Comparison of ENCODE assay signal across 7 mouse cellular contexts in genomic region chr12:21613781-21614180, GRCm38 (mm10).
DNase-seq lines count a peak whose midpoint lies in the region; TF ChIP-seq lines count a peak whose summit lies in the region.
"Not testable (repeated sequence)": the region's sequence is repeated elsewhere in the genome, so short reads cannot be mapped to it uniquely, and the experiment has no call there.

No protein-coding gene starts in this region.

- peak; percentile 64 for DNase-seq in brain, embryonic 14.5 days (ENCODE audit: low read depth)
- peak; percentile 77 for DNase-seq in heart, embryonic 10.5 days (ENCODE audit: low spot score)
- DNase-seq in kidney, postnatal 36 days: peak; percentile 30 to 76
- peak; percentile 80 for DNase-seq in limb, embryonic 10.5 days (ENCODE audit: low spot score)
- peak; percentile 62 for DNase-seq in naive thymus-derived CD4-positive, alpha-beta T cell, adult 2 months (ENCODE audit: low read depth)
- DNase-seq in spleen, postnatal 4 days (ENCODE audit: low spot score in 2 of 2): peak; percentile 14 to 69

- 17% methylated on average over 2 of the region's 2 CpGs for WGBS in heart, embryonic 10.5 days
- WGBS in limb, embryonic 10.5 days: 11% methylated on average over 2 of the region's 2 CpGs

- H3K27ac ChIP-seq in embryonic fibroblast, embryonic 13.5 days (ENCODE audit: insufficient read depth, low read length); heart, embryonic 10.5 days; limb, embryonic 10.5 days: not testable (repeated sequence)

- TF ChIP-seq CTCF in brain, embryonic 14.5 days (IDR thresholded peaks at IDR 0.05; ENCODE audit: borderline replicate concordance, extremely low read depth, insufficient read depth, insufficient read length): peak; percentile 65; the same call in 1 of the 2 replicates
- peak; percentile 70; the same call in 1 of the 2 replicates for TF ChIP-seq CTCF in embryonic fibroblast, embryonic 13.5 days (IDR thresholded peaks at IDR 0.05; ENCODE audit: borderline replicate concordance, insufficient read depth, low read length)

- H3K36me3 ChIP-seq in heart, embryonic 10.5 days; limb, embryonic 10.5 days: not testable (repeated sequence)

- H3K4me3 ChIP-seq in embryonic fibroblast, embryonic 13.5 days (ENCODE audit: insufficient read depth, low read length); heart, embryonic 10.5 days; limb, embryonic 10.5 days: not testable (repeated sequence)

- not testable (repeated sequence) for H3K27me3 ChIP-seq in heart, embryonic 10.5 days (ENCODE audit: insufficient read depth, poor library complexity, severe bottlenecking); limb, embryonic 10.5 days (ENCODE audit: low read depth, poor library complexity, severe bottlenecking)

- H3K9me3 ChIP-seq in heart, embryonic 10.5 days; limb, embryonic 10.5 days (replicated peaks): not testable (repeated sequence)

- TF ChIP-seq POLR2A in brain, embryonic 14.5 days (IDR thresholded peaks at IDR 0.05; ENCODE audit: borderline replicate concordance, extremely low read depth, insufficient read depth, insufficient read length, poor library complexity, severe bottlenecking); embryonic fibroblast, embryonic 13.5 days (IDR thresholded peaks at IDR 0.05; ENCODE audit: low read depth, low read length): not testable (repeated sequence)

- not testable (repeated sequence) for H3K4me1 ChIP-seq in embryonic fibroblast, embryonic 13.5 days (ENCODE audit: control insufficient read depth, insufficient read depth, low read length); heart, embryonic 10.5 days; limb, embryonic 10.5 days
